Mouse (Mus musculus): Measurements from ENCODE around the gene Scfd2. TPM values are rescaled to one million over a fixed set of nuclear protein-coding genes. Genes with fewer than 3 reads are reported as not detected.

Gene Scfd2
- polyA plus RNA-seq (2012; ENCODE audit: insufficient read depth, insufficient read length, missing spikeins), result 7.4 and 17.4 TPM in 2 replicates

DNA sequence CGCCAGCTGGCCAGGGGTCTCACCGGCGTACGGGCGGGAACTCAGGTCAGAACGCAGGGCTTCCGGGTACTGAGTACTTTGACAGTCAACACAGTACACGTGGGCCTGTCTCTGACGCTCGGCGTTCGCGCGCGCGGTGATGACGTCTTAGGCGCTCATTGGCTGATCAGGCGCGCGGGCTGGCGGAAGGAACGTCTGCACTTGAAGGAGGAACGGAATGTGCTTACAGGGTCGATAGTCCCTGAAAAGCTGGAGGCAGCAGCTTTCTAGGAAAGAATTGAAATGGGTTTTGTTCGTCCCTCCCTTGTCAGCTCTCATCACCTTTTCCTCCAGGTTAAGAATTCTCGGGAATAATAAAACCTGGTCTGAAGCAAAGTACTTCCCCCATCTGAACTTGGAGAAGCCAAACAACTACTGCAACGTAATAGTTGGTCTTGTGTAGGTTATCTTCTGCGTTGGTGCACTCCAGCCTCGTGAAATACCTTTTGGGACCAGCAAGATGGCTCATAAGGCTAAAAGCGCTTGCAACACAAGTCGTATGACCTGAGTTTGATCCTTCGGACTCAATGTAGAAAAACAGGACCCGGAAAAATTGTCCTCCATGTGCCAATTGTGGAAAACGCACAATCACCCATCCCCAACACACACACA lies at the start of gene Scfd2:
Scfd2 (minus strand) TSS at position 130 of the 651 bp plus-strand sequence.
- H3K4me1 ChIP-seq (ENCODE audit: control insufficient read depth, insufficient read depth, insufficient read length, low read length), result peaks cover 7% of the 10 kb centered on the region
- H3K27ac ChIP-seq (replicated peaks; ENCODE audit: low read depth, low read length), result 0 out of 2 replicates have a peak within 1 kb of the TSS, but pooled peaks have one; percentile 9
- H3K4me3 ChIP-seq (ENCODE audit: insufficient read depth, low read depth, low read length), result peak within 1 kb of the TSS; percentile 85

DNA sequence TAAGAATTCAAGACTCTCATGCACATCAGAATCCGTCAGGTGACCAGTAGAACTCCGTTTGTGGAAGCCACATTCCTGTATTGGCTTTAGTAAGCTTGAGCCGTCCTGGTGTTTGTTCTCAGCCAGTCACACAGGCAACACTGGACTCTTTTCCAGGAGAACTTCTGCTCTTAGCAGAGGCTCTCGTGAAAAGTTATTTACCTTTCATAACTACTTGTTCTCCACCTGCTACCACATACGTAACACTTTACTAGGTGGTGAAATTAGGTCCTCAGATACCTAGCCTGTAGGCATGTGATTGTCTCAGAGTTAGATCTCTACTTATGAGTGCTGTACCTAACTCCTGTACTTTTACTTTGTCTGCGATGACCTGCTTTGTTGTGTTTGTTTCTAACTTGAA lies 40.2 kb upstream of the Scfd2 start:
- Histone ChIP-seq H3K27ac (replicated peaks; ENCODE audit: low read depth, low read length) (no peak overlapping the region), H3K4me3 (ENCODE audit: insufficient read depth, low read depth, low read length) (no peak overlapping the region), H3K4me1 (ENCODE audit: control insufficient read depth, insufficient read depth, insufficient read length, low read length) (no peaks in the 10 kb centered on the region)

DNA sequence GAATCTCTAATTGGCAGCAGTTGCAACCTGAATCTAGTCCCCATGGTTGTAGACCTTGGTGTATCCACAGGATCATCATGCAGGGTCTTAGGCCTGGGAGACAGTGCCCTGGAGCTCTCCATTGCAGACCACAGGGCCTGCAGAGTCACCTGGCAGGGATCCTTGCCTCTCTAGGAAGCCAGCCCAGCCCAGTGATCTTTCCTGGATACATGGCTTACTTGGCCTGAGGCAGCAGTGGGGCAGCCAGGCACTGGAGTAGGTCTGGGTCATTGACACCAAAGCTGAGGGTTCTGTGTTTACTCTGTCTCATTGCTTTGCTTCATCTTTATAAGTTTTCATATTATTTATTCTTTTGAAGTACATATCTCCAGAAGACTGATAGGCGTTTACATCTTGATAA lies 29.6 kb upstream of the Scfd2 start:
- no peak overlapping the region for H3K4me3 ChIP-seq (ENCODE audit: insufficient read depth, low read depth, low read length)
- H3K4me1 ChIP-seq (ENCODE audit: control insufficient read depth, insufficient read depth, insufficient read length, low read length), result 0 out of 2 replicates have a peak, but pooled peaks cover 2% of the 10 kb centered on the region
- H3K27ac ChIP-seq (replicated peaks; ENCODE audit: low read depth, low read length), result no peak overlapping the region

DNA sequence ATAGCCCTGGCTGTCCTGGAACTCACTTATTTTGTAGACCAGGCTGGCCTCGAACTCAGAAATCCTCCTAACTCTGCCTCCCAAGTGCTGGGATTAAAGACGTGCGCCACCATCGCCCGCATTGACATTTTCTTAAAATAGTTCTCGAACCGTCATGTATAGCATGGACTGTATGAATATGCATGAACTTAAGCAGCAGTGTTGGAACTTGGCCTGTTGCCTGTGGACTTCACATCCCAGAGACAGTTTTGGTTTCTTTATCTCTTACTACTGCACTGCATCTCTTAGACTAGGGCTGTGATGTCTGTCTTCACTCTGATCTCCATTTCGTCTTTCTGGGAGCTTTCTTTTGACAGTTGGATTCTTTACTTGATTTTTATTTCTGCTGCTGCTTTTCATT lies 18.0 kb upstream of the Scfd2 start:
- Histone ChIP-seq H3K27ac (replicated peaks; ENCODE audit: low read depth, low read length) (no peak overlapping the region), H3K4me3 (ENCODE audit: insufficient read depth, low read depth, low read length) (no peak overlapping the region), H3K4me1 (ENCODE audit: control insufficient read depth, insufficient read depth, insufficient read length, low read length) (no peaks in the 10 kb centered on the region)

DNA sequence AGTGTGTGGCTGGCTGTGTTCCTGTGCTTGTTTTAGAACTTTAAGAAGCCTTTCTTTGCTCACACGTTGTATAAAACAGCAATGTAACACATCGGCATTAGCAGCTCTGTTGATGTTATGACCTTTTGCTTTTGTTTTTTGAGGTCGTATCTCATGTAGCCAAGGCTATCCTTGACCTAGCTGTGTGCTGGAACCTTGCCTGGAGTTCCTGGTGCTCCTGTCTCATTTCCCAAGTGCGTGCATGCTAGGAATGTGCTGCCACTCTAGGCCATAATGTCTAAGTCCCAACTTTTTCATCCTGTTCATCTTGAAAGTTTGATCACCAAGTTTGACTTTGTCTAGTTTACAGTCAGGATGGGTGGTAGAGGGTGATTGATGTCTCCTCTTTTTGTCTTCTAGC lies 14.0 kb upstream of the Scfd2 start:
- no peaks in the 10 kb centered on the region for H3K4me1 ChIP-seq (ENCODE audit: control insufficient read depth, insufficient read depth, insufficient read length, low read length)
- H3K4me3 ChIP-seq (ENCODE audit: insufficient read depth, low read depth, low read length), result no peak overlapping the region
- no peak overlapping the region for H3K27ac ChIP-seq (replicated peaks; ENCODE audit: low read depth, low read length)

DNA sequence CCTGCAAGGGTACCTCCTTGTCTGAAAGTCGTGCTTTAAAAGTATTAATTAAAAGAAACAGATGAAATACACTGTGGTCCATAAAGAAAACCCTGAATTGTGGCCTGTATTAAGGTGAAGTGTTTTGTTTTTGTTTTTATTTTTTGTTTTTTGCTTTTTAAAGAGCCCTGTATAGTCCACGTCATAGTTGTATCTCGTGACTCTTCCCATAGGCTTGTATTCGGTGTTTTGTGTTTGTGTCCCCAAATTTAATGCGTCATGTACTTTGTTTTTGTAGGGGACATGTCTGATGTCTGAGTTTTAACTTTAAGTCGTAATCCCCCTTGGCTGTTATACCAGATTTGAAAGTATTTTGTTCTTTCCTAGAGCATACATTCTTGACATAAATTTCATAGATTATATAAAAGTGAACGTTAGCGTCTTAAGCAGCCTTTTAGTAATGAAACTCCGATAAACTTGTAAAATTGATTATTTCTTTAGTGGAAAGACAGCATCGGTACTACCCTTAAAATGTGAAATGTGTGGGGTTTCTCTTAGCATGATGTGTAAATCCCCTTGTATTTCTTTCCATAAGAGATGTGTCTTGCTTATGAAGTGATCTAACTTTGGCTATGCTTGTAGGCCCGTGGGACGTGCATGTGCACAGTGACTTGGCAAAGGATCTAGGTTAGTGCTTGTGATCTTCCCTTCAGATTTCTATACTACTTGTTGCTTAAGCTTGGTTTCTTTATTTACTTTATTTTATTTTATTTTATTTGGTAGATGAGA lies 4.8 kb upstream of the Scfd2 start:
- H3K27ac ChIP-seq (replicated peaks; ENCODE audit: low read depth, low read length), result no peak overlapping the region

DNA sequence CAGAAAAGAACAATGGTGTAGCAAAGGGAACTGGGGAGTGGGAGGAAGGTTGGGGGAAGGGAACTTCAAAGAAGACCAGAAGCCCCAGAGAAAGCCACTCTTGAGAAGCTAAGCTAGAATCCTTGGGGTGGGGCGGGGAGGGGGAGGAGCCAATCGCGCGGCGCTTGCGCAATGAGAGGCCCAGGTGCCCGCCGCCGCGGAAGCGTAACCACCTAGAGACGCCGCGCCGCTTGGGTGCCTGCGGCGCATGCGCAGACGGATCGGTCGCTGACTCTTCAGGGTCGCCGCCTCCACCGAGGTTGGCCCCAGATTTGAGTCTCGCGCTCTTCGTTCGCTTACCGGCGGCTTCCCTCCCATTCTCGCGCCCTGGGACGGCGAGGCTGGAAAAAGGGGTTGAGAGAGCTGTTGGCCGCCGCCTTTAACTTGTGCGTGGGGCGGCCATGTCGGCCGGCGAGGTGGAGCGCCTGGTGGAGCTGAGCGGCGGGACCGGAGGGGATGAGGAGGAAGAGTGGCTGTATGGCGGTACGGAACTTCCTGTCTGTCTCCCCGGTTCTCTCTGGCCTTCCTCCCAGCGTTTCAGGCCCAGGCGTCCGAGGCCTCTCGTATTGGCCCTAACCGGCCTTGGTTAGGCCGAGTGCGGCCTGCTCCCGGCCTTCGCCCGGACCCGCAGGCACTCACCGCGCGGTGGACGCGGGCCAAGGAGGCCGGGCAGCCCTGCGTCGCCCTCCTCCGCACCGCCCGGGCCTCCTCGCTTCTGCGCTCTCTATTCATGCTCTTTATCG lies 3.9 kb upstream of the Scfd2 start, which contains the start of gene Fip1l1:
Fip1l1 (plus strand) TSS at position 210 of the 782 bp plus-strand sequence.
- H3K4me1 ChIP-seq (ENCODE audit: control insufficient read depth, insufficient read depth, insufficient read length, low read length), result peaks cover 7% of the 10 kb centered on the region
- H3K27ac ChIP-seq (replicated peaks; ENCODE audit: low read depth, low read length), result peak within 1 kb of the TSS; percentile 96
- H3K4me3 ChIP-seq (ENCODE audit: insufficient read depth, low read depth, low read length), result peak within 1 kb of the TSS; percentile 100

More for the DNA sequence above, 4.8 kb upstream of the Scfd2 start:
- Histone ChIP-seq H3K4me1 (ENCODE audit: control insufficient read depth, insufficient read depth, insufficient read length, low read length) (peaks cover 3% of the 10 kb centered on the region; the same call in 1 of the 2 replicates), H3K4me3 (ENCODE audit: insufficient read depth, low read depth, low read length) (peak overlapping the region; percentile 100)

DNA sequence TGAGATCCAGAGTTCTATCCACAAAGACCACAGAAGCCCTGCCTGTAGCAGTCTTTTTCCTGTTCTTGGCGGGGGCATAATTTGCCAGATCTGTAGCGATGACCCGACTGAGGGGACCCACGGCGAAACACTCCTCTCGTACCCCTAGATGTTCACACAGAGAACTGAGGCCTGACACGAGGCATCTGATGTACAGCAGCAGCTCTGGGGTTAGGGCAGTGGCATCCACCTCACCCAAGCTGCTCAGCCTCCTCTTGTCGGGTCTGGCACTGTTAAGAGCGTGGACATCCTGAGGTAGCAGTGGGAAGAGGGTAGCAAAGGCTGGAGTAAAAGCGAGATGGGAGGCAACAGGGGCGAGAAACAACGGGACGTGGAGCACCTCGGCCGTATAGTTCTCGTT lies 774 bp downstream of the Scfd2 start:
- Histone ChIP-seq H3K4me1 (ENCODE audit: control insufficient read depth, insufficient read depth, insufficient read length, low read length) (peaks cover 7% of the 10 kb centered on the region), H3K27ac (replicated peaks; ENCODE audit: low read depth, low read length) (no peak overlapping the region), H3K4me3 (ENCODE audit: insufficient read depth, low read depth, low read length) (peak overlapping the region; percentile 85)

DNA sequence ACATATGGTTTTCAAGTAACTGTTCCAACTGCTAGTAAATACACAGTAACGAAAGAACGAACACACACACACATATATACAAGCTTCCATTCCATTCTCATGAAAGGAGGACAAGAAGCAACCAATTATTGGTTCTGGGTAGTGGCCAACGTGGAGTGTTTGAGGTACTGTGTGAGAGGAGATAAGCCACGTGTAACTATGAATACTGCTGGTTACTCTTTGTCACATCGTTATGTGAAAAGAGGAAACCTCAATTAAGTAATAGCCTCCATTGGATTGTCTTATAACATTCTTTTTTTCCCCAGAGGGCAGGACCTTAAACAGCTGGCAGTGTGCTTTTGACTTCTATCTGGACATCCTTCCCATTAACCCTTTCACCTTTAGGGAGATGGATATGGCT lies 4.5 kb downstream of the Scfd2 start:
- peaks cover 6% of the 10 kb centered on the region for H3K4me1 ChIP-seq (ENCODE audit: control insufficient read depth, insufficient read depth, insufficient read length, low read length)
- no peak overlapping the region for H3K27ac ChIP-seq (replicated peaks; ENCODE audit: low read depth, low read length)
- H3K4me3 ChIP-seq (ENCODE audit: insufficient read depth, low read depth, low read length), result no peak overlapping the region

DNA sequence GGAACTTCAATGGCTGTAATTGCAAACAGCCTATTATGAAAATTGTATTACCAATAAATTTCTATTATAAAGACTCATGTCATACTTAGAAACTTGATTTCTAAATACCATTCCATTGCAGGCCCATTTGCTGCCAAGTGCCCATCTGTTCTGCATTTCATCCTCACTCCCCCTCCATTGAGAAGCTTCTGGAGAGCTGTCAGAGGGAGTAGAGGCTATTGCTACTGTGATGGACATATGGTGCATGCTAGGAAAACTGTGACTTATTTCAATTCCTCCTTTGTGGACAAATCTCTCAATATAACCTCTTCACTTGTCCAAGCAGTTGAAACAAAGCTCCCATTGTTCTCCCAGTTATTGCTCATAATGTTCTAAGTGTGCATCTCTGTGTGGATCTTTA lies 19.9 kb downstream of the Scfd2 start:
- Histone ChIP-seq H3K4me1 (ENCODE audit: control insufficient read depth, insufficient read depth, insufficient read length, low read length) (no peaks in the 10 kb centered on the region), H3K27ac (replicated peaks; ENCODE audit: low read depth, low read length) (no peak overlapping the region), H3K4me3 (ENCODE audit: insufficient read depth, low read depth, low read length) (no peak overlapping the region)

DNA sequence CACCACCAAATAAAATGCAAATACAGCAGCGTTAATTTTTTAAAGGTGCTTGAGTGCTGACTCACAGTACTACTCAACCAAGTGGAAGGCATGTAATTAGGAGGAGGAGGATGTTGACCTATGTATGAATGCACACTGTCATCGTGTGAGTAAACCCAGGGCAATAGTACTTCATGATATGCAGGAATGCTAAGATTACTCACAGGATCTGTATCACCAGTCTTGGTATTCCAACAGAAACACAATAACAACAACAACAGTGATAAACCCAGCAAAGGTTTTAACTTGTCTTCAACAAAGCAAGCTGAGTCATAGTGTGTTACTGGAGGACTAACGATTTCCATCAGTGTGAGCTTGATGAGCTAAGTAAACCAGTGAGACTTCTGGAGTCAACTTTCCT lies 38.9 kb downstream of the Scfd2 start:
- Histone ChIP-seq H3K4me3 (ENCODE audit: insufficient read depth, low read depth, low read length) (no peak overlapping the region), H3K4me1 (ENCODE audit: control insufficient read depth, insufficient read depth, insufficient read length, low read length) (no peaks in the 10 kb centered on the region), H3K27ac (replicated peaks; ENCODE audit: low read depth, low read length) (no peak overlapping the region)

DNA sequence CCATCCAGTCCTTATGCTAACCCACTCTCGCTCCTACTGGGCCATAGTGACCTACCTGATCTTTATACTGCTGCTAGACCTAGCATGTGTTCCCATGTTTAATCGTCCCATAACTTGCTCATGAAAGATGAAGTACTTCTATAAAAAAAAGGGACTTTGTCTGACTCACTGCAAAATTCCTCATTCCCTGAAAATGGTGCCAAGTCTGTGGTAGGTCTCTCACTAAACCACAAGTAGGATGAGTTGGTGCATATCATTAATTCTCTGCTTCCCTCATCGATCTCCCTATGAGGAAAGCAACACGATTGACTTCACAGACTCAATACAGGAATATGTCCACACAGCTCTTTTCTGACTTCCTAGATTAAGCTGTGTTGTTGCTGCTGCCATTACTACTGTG lies 46.9 kb downstream of the Scfd2 start:
- Histone ChIP-seq H3K27ac (replicated peaks; ENCODE audit: low read depth, low read length) (no peak overlapping the region), H3K4me1 (ENCODE audit: control insufficient read depth, insufficient read depth, insufficient read length, low read length) (no peaks in the 10 kb centered on the region), H3K4me3 (ENCODE audit: insufficient read depth, low read depth, low read length) (no peak overlapping the region)

DNA sequence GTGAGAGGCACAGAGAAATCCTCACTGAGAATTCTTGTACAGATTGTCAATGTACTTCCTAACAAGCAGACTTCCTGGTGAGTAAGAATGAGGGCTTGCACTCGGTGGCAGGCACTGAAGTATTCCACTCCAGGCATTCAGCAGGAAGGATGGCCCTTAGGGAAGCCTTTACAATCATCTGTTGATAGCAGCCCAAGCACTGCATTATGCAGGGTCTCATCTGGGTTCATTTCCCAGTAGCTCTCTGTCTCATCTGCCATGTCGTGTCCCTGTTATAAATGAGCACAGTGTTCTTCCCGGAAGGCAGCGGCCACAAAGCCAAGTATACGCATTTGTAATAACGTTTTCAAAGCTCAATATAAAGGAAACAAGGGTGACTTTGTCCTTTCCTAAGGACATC lies 48.9 kb downstream of the Scfd2 start:
- no peak overlapping the region for H3K4me3 ChIP-seq (ENCODE audit: insufficient read depth, low read depth, low read length)
- H3K4me1 ChIP-seq (ENCODE audit: control insufficient read depth, insufficient read depth, insufficient read length, low read length), result no peaks in the 10 kb centered on the region
- H3K27ac ChIP-seq (replicated peaks; ENCODE audit: low read depth, low read length), result no peak overlapping the region

DNA sequence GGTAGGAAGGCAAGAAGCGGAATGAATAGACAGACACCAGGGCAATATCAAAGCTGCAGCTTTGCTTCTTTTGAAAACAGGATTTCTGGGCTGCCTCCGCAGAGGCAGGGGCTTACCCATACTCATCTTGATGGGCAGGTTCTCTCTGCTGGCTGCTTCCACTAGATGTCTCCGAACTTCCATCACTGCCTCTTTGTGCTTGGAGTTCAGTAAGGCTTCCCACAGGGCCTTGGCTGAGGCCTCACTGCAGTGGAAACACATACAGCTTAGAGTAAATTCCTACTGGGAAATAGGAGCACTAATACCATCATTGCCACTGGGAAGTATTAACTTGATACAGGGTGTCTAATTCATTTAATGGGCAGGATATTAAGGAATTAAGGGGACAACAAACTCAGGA lies 49.5 kb downstream of the Scfd2 start:
- no peak overlapping the region for H3K27ac ChIP-seq (replicated peaks; ENCODE audit: low read depth, low read length)
- H3K4me1 ChIP-seq (ENCODE audit: control insufficient read depth, insufficient read depth, insufficient read length, low read length), result no peaks in the 10 kb centered on the region
- H3K4me3 ChIP-seq (ENCODE audit: insufficient read depth, low read depth, low read length), result no peak overlapping the region

DNA sequence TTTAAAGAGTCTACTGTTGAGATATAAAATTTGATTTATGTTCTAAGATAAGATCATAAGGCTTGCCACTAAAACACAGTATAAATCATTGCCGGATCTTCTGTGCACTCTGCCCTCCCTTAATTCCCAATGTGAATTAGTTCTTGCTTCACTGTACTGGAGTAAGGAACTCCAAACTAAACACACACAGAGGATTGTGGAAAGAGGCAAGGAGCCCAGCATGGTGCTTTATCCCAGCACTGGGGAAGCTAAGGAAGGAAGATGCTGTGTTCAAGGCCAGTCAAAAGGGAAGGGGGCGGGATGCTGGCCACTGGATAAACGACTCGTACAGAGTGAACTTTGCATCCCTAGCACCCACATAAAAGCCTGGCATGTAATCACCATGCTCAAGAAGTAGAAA lies 51.1 kb downstream of the Scfd2 start:
- H3K4me1 ChIP-seq (ENCODE audit: control insufficient read depth, insufficient read depth, insufficient read length, low read length), result no peaks in the 10 kb centered on the region
- H3K27ac ChIP-seq (replicated peaks; ENCODE audit: low read depth, low read length), result no peak overlapping the region
- H3K4me3 ChIP-seq (ENCODE audit: insufficient read depth, low read depth, low read length), result no peak overlapping the region
